Mouse (Mus musculus): ENCODE measurements around the gene Gadl1.

DNA sequence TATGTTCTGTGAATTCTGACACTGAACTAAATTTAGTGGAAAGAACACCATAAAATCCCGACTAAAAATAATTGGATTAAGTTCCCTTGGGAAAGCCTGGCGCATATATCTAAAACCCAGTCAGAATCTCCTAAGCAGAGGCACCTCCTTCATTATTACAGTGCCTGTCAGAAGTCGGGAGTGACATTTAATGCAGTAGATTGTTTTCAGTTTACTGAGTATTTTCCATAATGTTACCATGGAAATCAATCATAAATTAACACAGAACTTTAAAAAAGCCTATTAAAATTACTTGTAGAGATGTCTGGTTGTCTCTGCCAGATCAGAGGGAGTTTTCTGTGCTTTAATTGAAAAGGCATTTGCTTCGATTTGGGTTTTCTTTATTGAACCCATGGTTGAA lies 33.2 kb downstream of the Gadl1 start:
- TF ChIP-seq CTCF (IDR thresholded peaks at IDR 0.05; ENCODE audit: low read depth, low read length) (no peak), GATA1 (IDR thresholded peaks at IDR 0.05; ENCODE audit: borderline replicate concordance, low read length) (no peak), POLR2AphosphoS5 (IDR thresholded peaks at IDR 0.05; ENCODE audit: insufficient replicate concordance, low read depth, low read length) (no peak)

Measured in G1E (cell line).